Mouse (Mus musculus): ENCODE data around the gene Prok2. TPM values are rescaled to one million over a fixed set of nuclear protein-coding genes. Genes with fewer than 3 reads are reported as not detected.

Prok2 gene
- not detected in 2 replicates for total RNA-seq (2015; ENCODE audit: low replicate concordance)
- total RNA-seq (2017; ENCODE audit: low replicate concordance): not detected in 2 replicates

DNA sequence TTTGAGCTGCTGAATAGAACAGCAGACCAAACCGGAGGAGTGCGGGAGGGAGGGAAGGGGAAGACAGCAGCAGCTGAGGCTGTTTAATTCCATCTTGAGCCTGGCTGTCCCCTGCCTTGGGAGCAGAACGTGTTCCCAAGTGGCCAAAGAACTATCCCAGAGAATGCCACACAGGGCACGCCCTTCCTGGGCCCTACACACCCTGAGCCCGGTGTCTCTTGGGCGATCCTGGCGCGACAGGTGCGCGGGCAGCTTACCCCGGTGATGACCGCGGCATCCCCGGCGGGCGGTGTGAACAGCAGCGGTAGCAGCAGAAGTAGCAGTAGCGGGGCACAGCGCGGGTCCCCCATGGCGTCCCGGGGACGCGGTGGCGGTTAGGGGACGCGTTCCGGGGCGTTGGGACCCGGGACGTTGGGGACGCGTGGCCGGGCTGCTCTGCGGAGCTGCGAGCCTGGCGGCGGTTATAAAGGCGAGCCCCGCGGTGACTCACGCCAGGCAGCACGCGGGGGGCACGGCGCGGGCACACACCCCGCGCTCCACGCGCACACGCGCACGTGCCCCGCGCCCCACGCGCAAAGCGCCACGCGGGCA is at the start of gene Prok2:
Prok2 (minus strand) TSS at position 422 of the 591 bp plus-strand sequence.
- no peak for ATAC-seq (replicated peaks; ENCODE audit: low FRiP score, poor library complexity, severe bottlenecking)

DNA sequence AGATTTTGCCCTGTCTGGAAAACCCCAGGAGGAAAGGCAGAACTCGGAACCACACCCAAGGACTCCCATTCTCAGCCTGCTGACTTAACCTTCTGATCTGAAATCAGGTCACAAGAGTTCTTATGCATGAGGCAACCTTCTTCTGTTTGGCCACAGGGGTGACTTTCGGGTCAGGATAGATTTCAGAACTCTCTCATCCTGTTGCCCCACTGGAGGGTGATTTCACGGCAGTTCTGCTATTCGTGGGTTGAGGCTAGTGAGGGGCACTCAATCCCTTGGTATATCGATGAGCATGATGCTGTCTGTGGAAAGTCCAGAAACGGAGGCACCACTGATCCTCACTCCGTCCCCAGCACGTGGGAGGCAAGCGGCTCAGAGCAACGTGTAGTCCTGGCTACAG is 48.5 kb upstream of the Prok2 start:
- ATAC-seq (replicated peaks; ENCODE audit: low FRiP score, poor library complexity, severe bottlenecking): no peak

DNA sequence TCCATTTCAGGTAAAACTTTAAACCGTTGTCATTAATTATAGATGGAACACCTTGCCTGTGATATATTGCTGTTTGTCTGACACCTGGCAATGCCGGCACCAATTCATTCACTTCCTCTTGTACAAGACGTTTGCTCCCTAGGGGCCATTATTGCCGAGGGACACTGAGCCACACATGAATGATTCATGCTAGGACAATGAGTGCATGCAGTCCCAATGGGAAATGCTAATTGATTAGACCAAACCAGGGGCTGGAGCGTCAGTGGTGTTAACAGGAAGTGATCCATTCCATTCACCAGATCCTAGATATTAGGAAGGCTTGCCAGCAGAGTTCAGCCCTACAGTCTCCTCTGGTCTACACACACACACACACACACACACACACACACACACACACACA is 42.3 kb upstream of the Prok2 start:
- ATAC-seq (replicated peaks; ENCODE audit: low FRiP score, poor library complexity, severe bottlenecking): no peak

DNA sequence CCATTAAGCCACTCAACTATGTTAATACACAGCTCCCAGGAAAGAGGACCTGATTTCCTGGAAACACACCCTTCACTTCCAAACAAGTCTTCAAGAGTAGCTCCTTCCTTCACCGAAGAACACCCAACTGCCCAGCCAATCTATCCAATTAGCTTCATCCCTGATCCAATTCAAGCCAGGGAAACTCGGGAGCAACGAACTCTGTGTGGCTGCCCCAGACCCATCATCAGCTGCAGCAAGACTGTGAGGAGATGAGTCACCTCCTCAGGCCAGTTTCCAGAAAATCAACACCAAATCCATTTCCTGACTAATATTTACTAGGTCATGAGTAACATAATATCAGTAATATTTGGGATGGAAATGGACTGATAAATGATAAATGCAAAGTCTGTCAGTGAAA is 38.7 kb upstream of the Prok2 start:
- no peak for ATAC-seq (replicated peaks; ENCODE audit: low FRiP score, poor library complexity, severe bottlenecking)

DNA sequence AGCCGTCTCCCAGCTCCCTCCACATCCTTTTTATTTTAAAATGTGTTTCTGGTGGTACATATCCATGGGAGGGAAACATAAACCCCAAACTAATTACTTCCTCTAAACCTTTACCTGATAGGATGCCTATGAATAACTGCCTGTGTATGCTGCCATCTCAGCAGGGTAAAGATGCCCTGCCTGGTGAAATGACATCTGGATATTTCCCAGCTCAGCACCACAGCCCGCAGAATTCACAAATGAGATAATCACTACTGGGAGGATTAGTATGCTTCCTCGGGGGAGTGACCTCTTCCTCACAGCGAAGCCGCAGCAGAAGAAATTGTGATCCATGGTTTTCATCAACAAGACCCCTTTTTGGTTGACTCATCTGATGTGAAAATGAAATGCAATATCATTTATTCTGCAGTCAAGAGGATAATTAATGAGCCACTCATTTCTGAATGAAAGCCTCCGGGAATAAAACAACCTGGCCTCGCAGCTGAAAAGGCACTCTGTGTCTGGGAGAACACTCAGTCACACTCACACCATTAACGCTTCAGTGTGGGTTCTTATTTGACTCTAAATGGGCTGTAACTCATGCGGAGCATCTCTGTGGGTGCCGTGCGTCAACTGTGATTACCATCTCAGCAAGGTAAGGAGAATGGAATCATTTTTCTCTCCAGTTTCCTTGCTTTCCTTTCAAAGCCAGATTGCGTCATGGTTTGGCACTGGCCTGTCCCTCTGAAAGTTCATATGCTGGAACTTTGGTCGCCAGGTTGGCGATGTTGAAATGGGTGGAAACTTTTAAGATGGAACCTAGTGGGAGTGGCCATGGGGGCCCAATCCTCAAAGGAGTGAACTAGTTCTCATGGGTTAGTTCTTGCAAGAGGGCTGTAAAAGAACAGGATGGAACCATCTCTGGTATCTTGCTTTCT is 36.1 kb upstream of the Prok2 start:
- ATAC-seq (replicated peaks; ENCODE audit: low FRiP score, poor library complexity, severe bottlenecking): no peak

DNA sequence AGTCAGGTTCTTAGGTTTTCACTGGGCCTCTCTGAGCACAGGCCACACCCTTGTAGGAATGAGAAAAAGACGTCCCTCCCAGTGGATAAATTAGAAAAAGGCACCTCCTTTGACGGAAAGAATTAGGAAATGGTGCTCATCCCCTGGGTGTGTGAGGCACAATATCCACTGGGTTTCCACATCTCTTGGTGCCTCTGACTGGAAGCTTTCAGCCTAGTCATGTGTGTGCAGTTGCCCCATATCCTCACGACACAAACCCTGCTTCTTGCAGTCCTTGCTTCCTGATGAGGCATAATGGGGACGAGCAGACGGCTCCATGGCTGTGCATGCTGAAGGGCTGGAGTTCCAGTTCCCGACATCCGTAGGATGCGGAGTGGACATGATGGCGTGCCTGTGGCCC is 29.9 kb upstream of the Prok2 start:
- no peak for ATAC-seq (replicated peaks; ENCODE audit: low FRiP score, poor library complexity, severe bottlenecking)

DNA sequence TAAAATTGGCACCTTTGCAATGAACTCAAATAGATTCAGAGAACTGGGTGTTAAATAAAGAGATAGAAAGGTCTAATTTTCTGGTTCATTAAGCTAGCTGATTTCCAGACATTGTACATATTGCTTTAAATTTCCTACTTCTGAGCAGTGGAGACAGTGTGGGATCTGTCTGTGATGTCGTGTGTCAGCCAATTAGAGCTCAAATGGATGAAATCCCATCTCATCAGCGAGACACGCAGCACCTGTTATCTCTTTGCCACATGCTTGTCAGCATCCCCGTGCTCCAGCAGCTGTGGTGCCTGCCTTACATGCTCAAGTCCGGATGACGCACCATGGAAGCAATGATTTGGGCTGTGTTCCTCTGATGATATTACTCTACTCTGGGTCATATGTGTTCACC is 25.1 kb upstream of the Prok2 start:
- no peak for ATAC-seq (replicated peaks; ENCODE audit: low FRiP score, poor library complexity, severe bottlenecking)

DNA sequence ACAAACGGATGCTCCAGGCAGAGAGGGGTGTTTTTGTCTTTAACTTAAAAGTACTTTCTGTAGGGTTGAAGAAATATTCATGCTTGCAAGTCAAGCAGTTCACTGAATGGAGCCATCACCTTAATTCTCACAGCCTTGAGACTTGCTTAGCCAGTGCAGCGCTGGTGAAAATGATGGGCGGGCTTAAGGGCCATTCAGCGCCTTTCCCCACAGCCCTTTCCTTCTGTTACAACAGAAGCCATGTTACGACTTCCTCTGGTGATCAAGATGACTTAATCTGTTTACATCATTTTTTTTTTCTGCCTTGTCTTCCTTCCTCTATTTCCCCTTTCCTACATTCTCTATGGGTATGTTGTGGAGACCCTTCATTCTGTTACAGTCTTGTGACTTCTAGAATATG is 20.1 kb upstream of the Prok2 start:
- no peak for ATAC-seq (replicated peaks; ENCODE audit: low FRiP score, poor library complexity, severe bottlenecking)

DNA sequence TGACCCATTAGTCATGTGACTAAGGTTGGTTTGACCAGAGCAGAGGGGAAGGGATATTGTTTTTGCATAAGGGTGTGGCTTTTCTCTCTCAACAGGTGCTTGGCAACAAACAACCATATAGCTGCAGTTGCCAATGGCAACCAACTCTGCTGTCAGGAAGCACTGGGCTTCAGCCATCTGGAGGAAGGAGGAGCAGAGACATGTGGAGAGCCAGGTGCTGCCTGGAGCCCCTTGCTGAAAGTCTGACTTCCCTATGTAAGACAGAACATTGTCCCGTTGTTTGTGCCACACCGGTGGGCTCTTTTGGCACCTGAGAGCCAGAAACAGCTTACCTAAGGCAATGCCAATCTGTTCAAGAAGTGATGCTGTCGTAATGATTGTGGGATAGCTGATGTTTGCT is 16.7 kb upstream of the Prok2 start:
- no peak for ATAC-seq (replicated peaks; ENCODE audit: low FRiP score, poor library complexity, severe bottlenecking)

DNA sequence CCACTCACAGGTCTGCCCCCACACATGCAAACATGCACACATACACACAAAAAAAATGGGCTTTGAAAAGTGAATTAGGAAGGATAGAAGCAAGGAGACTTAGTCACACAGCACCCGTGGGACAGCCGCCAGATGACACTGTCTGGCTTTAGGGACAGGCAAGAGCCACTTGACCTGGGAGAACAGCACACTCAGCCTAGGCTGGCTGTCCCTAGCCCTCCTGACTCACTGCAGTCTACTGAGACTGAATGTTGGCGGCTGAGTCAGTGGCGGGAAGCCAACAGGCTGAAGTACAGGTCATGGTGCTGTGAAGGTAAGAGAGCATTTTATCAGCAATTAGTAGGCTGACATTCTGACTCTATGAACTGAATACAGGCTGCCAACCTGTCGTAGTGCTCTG is 8.5 kb upstream of the Prok2 start:
- no peak for ATAC-seq (replicated peaks; ENCODE audit: low FRiP score, poor library complexity, severe bottlenecking)

DNA sequence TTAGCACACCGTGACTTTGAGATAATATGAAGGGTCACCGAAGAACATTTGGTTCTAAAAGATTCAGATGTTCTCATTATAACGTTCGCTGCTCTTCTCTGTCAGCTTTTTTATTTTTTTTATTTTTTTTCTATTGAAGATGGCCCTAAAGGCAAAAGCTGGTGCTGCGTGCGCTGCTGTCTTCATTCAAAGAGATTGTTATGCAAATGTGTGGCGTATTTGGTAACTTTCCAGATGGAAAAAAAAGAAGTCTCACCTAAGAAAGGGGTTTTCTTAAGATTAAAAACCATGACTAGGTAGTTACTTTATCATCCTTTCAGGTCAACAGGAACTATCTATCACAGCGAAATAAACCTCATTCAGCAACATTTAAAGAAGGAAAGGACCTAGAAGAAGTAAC is 6.5 kb upstream of the Prok2 start:
- no peak for ATAC-seq (replicated peaks; ENCODE audit: low FRiP score, poor library complexity, severe bottlenecking)

DNA sequence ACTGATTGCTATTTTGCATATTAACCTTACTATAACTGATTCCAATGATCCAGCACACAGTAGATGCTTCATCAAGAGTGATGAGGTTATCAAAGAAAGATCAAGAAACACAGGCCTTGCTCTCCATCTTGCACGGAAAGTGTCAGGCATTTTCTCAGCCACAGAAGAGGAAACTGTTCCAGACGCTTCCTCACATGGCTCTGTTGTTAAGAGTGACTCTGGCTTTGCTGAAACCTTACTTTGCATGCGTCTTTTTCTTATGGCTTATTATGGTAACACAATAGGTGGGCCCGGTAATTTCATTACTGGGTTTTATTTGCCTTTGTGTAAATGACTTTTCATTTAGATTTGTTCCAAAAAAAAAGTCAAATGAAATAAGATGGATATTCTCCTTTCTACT is 5.7 kb upstream of the Prok2 start:
- ATAC-seq (replicated peaks; ENCODE audit: low FRiP score, poor library complexity, severe bottlenecking): no peak

DNA sequence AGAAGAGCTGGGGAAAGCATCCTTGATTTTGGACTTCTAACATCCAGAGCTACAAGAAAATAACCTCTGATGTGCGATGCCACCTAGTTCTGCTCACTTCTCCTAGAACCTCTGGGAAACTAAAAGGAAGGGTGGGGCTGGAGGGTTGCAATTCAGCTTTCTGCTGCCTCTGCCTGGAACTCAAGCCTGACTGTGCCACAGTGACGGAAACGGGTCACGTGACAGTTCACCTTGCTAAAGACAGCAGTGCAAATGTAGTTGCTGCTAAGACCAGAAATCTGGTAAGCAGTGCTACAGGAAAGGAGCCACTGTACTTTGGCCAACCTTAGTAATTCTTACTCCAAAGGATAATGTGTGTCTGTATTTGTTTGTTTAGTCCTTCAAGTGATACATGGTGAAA is 3.7 kb upstream of the Prok2 start:
- ATAC-seq (replicated peaks; ENCODE audit: low FRiP score, poor library complexity, severe bottlenecking): no peak

DNA sequence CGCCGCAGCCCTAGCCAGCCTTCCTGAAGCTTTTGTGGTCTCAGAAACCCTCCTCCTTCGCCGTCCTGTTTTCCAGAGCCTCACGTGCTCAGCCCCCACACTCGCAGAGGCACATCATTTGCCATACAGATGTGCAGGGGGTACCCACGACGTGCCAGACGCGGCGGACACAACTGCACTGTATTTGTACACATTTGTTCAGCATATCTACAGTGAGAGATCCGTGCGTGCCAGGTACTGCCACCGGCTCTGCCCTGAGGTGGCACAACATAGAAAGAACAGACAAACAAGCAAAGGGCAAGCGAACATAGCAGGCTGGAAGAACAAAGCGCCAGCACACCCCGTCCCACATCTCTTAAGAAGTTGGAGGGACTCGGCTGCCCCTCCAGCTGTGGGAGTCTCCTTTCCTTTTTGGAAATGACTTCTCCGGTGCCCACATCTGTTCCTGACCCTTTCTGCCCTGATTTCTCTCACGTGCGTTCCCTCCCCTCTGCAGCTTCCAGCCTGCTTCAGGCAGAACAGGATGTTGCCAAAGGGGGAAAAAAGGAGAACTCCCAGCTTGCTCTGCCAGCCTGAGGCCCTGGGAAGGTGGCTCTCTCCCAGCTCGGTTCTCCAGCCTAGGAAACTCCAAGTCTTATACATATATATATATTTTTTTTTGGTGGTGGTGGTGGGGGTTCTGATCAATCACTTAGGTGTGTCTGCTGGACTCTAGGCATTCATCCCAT is 548 bp upstream of the Prok2 start:
- no peak for ATAC-seq (replicated peaks; ENCODE audit: low FRiP score, poor library complexity, severe bottlenecking)

DNA sequence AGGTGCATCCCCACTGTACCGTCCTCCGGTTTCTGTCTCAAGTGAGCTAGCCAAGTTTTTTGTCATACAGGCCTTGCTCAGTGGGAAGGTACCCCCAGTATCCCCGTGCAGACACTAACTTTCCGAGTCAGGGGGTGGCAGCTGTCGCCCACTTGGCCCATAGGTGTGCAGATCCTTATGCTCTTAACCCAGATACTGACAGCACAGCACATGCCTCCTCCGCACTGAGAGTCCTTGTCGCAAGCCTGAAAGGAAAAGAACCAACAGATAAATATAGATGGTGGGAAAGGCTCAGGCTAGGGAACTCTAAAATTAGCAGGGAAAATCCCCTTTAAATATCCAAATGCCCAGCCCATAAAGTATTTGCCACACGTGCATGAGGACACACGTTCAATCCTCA is 3.8 kb downstream of the Prok2 start:
- no peak for ATAC-seq (replicated peaks; ENCODE audit: low FRiP score, poor library complexity, severe bottlenecking)

DNA sequence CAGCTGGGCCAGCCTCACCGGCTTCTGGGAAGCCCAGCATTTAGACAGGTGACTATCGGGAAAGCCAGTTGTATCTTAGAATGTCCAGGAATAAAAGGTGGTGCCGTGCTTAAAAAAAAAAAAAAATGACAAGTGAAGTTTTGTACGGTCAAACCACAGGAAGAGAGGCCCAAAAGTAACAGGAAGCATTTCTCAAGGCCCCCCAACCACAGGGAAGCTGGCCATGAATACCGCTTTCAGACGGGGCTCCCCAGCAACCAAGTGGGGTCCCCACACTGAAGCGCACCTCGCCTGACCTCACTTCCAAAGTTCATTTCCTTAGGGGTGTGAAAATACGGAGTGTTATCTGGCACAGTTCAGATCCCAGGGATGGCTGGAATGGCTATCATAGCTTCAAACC is 5.2 kb downstream of the Prok2 start:
- ATAC-seq (replicated peaks; ENCODE audit: low FRiP score, poor library complexity, severe bottlenecking): no peak

DNA sequence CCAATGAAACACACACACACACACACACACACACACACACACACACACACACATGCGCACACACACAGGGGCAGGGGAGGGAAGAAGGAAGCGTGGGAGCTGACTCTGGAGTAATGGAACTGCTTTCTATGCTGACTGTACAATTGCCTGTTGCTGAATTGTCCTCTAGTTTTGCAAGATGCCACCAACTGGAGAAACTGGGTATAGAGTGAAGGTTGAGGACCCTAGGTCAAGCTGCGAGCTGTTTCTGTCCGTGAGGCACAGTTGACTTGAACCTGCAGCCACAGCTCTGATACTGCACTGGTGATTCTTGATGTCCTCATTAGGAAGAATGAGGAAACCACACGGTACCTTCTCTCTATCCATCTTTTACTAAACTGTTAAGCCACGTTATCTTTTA is 10.3 kb downstream of the Prok2 start:
- no peak for ATAC-seq (replicated peaks; ENCODE audit: low FRiP score, poor library complexity, severe bottlenecking)

DNA sequence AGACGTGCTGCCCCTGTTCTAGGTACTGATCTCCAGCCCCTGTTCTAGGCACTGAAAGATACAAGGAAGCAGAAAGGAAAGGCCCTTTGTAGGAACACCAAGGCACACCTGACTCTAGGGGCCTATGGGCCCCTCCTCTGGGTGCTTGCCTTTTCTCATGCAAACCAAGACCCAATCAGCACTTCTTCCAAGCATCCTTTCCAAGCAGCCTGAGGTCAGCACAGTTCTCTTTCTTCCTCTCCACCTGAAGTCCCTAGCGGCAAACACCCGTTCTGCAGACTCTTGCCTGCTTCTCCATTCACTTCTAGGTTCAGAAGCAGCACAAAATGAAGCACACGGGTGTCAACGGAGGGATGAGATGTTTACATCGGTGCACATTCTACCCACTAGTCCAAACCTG is 11.0 kb downstream of the Prok2 start:
- ATAC-seq (replicated peaks; ENCODE audit: low FRiP score, poor library complexity, severe bottlenecking): no peak

DNA sequence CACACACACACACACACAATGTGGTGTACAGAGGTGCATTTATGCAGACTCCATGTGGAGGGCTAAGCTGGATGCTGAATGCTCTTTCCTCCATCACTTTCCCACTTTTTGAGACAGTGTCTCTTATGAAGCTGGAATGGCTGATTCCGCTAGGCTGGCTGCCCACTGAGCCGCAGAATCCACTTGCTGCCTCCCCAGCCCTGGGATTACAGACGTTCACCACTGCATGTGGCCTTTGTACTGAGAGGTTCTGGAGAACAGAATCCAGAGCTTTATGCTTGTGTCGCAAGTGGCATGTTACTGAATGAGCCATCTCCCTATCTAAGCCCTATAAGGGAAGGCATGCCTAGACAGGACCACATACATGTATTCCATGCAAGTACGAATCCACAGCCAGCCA is 12.9 kb downstream of the Prok2 start:
- no peak for ATAC-seq (replicated peaks; ENCODE audit: low FRiP score, poor library complexity, severe bottlenecking)

DNA sequence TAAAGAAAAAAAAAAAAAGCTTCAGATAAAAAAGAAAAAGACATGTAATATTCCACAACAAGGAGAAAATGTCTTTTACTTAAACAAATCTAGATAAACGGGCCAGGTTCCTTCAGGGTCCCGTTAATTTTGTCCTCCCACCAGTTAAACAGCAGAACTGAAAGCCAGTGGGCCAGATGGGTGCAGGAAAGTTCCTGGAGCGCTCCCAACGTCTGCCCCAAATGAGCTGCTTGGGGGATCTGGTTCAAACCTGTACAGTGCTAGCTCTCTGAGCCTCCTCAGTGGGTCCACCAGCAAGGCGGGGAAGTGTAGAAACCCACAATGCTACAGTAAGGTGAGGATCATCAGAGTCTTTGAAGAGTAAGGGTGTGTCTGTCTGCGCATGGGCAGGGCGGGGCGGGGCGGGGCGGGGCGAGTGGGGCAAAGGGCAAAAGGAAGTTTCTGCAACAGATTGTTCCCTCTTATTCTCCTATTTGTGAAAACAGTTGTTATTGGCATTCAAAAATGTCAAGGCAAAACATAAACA is 14.6 kb downstream of the Prok2 start:
- ATAC-seq (replicated peaks; ENCODE audit: low FRiP score, poor library complexity, severe bottlenecking): no peak

DNA sequence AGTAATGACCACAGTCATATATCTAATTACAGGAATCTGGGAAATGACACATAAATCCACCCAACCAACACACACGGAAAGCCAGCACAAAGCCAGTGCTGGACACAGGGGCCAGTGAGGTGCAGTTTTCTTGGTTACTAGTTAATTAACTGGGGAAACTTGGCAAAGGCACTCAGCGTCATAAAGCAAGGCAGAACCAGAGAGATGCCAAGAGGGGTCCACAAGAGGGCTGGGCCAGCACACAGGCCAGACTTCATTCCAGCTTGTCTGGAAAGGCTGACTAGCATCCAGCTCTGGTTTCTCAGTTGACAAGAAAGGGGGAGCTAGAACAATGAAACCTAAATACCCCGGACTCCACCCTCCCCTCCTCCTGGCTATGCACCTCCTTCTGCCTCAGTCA is 25.7 kb downstream of the Prok2 start:
- ATAC-seq (replicated peaks; ENCODE audit: low FRiP score, poor library complexity, severe bottlenecking): no peak
